Mouse (Mus musculus) E14TG2a.4 (cell line): ENCODE data around the gene Olfr1126.

Experiments
- CTCF ChIP-seq: conservative IDR thresholded peaks from 2 replicates; pipeline ENCODE4 v1.5.1; 2014; ENCODE audit warnings: low read length
- POU5F1 ChIP-seq: IDR thresholded peaks from 2 replicates; pipeline ENCODE4 v1.6.1; 2014; ENCODE audit warnings: low read length, borderline replicate concordance

GRCm38 (mm10) chr2:87481158-87481557 is 27.4 kb downstream of the Olfr1126 start:
- TF ChIP-seq CTCF (no peak), POU5F1 (no peak)
